Mouse (Mus musculus) cortical plate, adult 2 months (tissue): Measurements from ENCODE around the gene Gpr1.
A peak's percentile ranks its signal among the peaks of the same experiment; 100 is the strongest.

Experiments used
- CTCF ChIP-seq: fragments of 200-500 bp; IDR thresholded peaks from 2 replicates; pipeline ENCODE4 v1.5.1; 2011; ENCODE audit warnings: mild to moderate bottlenecking, control low read depth, low read length; ENCODE audit not compliant: insufficient read depth; ENCODE audit errors: extremely low read depth
- POLR2A ChIP-seq: fragments of 200-500 bp; IDR thresholded peaks from 2 replicates; pipeline ENCODE4 v1.6.1; 2011; ENCODE audit warnings: mild to moderate bottlenecking, low read length, control low read depth; ENCODE audit not compliant: insufficient read depth; ENCODE audit errors: extremely low read depth

GRCm38 (mm10) chr1:63181019-63181418 is 33.3 kb downstream of the Gpr1 start:
- TF ChIP-seq POLR2A (no peak), CTCF (peak; percentile 80)
